Mouse (Mus musculus): ENCODE results near the gene Bin2. TPM values are rescaled to one million over a fixed set of nuclear protein-coding genes. Genes with fewer than 3 reads are reported as not detected.

Bin2 gene
- polyA plus RNA-seq, 1 experiment from 2014 or later, result 40.6 TPM

DNA sequence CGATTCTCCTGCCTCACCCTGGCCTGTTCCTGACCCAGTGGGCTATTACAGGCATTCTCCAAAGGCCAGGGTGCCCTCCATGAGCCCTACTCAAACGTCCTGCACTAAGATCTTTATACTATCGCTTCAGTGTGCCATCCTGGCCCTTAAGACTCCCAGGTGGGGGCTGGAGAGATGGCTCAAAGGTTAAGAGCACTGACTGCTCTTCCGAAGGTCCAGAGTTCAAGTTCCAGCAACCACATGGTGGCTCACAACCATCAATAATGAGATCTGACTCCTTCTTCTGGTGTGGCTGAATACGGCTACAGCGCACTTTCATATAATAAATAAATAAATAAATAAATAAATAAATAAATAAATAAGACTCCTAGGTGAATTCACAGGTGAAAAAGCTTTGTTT, 76.5 kb downstream of the Bin2 start:
- no peak for ATAC-seq
- Histone ChIP-seq H3K4me1 (no peaks in the 10 kb centered on the region), H3K9me3 (replicated peaks) (no peaks in the 10 kb centered on the region), H3K4me2 (no peak overlapping the region), H3K36me3 (no peaks in the 10 kb centered on the region), H3K27ac (no peak overlapping the region), H3K9ac (no peak overlapping the region), H3K27me3 (replicated peaks) (peaks cover 42% of the 10 kb centered on the region), H3K4me3 (no peak overlapping the region)
- 69% methylated on average over 6 of the region's 6 CpGs for WGBS (ENCODE audit: insufficient replicate concordance)

Small RNA genes lying within 50 kb of the gene (microRNA-seq; reads per million reads assigned to microRNA genes)
- not detected for gene Mir6961

Other genes starting within 250 kb of the Bin2 start
- 0.06 and 0.08 TPM in 2 replicates for gene Gm5475, start 247.4 kb downstream of the Bin2 start, polyA plus RNA-seq (2016; fragmentation: Nextera tagmentation; extraction: Ambion mirVana)
- 56.5 and 59.7 TPM in 2 replicates for gene Slc11a2, start 244.5 kb downstream of the Bin2 start, polyA plus RNA-seq (2016; fragmentation: Nextera tagmentation; extraction: Ambion mirVana)
- gene Letmd1, start 200.5 kb downstream of the Bin2 start, polyA plus RNA-seq (2016; fragmentation: Nextera tagmentation; extraction: Ambion mirVana), result 18.5 and 20.0 TPM in 2 replicates
- 2.8 and 3.0 TPM in 2 replicates for gene Csrnp2, start 174.1 kb downstream of the Bin2 start, polyA plus RNA-seq (2016; fragmentation: Nextera tagmentation; extraction: Ambion mirVana)
- 7.4 and 9.0 TPM in 2 replicates for gene Tfcp2, start 117.5 kb downstream of the Bin2 start, polyA plus RNA-seq (2016; fragmentation: Nextera tagmentation; extraction: Ambion mirVana)
- gene Pou6f1, start 69.6 kb downstream of the Bin2 start, polyA plus RNA-seq (2016; fragmentation: Nextera tagmentation; extraction: Ambion mirVana), result 0.41 and 0.45 TPM in 2 replicates
- gene Dazap2, start 54.2 kb downstream of the Bin2 start, polyA plus RNA-seq (2016; fragmentation: Nextera tagmentation; extraction: Ambion mirVana), result 163 and 167 TPM in 2 replicates
- gene Smagp, start 32.6 kb downstream of the Bin2 start, polyA plus RNA-seq (2016; fragmentation: Nextera tagmentation; extraction: Ambion mirVana), result 10.5 and 11.4 TPM in 2 replicates
- 8.7 and 11.0 TPM in 2 replicates for gene Cela1, start 18.4 kb upstream of the Bin2 start, polyA plus RNA-seq (2016; fragmentation: Nextera tagmentation; extraction: Ambion mirVana)
- 0.96 and 1.3 TPM in 2 replicates for gene Galnt6, start 59.8 kb upstream of the Bin2 start, polyA plus RNA-seq (2016; fragmentation: Nextera tagmentation; extraction: Ambion mirVana)
- gene Slc4a8, start 92.2 kb upstream of the Bin2 start, polyA plus RNA-seq (2016; fragmentation: Nextera tagmentation; extraction: Ambion mirVana), result 0.47 and 0.70 TPM in 2 replicates
- gene Scn8a, start 200.3 kb upstream of the Bin2 start, polyA plus RNA-seq (2016; fragmentation: Nextera tagmentation; extraction: Ambion mirVana), result 0.54 and 0.88 TPM in 2 replicates

Measured in liver, embryonic 12.5 days (tissue).